Mouse (Mus musculus) urinary bladder, adult 18-20 months (tissue): ENCODE results near the gene Defb43.
A peak's percentile ranks its signal among the peaks of the same experiment; 100 is the strongest.

Experiments used
- DNase-seq, 2 experiments: peaks; one replicate each; pipeline ENCODE4 v3.0.0; 2022; ENCODE audit warnings: low spot score in 2 of 2, mixed read lengths in 2 of 2

The Defb43 gene

GRCm38 (mm10) chr14:63066630-63067310 lies 55.2 kb downstream of the Defb43 start:
- DNase-seq, result peak in 1 of 2 experiments; percentile 45
